Mouse (Mus musculus): ENCODE results near the gene A630023A22Rik.

Gene A630023A22Rik

DNA sequence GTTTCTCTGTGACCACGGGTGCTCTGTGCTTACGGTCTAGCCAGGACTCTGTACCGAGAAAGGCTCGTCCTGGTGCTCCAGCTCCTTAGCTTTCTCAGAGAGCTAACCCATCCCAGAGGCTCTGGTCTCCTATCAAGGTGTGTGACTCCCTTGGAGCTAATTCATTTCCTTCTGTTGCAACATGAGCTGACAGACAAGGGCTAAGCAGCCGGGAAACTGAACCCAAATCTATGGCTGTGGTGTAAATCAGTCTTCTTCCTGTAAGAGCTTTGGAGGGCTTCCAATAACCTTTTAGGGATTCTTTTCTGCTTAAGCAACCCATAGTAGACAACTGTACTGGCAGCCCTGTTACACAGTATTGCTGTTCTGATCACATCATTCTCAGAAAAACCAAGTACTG, at the start of gene A630023A22Rik:
Gene A630023A22Rik, minus strand, starts transcription at position 154 of the 400 bp plus-strand sequence.
- no peak for DNase-seq

- DNase-seq: peak; percentile 55
Measured at GRCm38 (mm10) chr14:34152342-34152741, 49.8 kb upstream of the A630023A22Rik start, which contains the start of gene Npy4r. TSS of gene Npy4r (minus strand) at chr14:34152489.

DNA sequence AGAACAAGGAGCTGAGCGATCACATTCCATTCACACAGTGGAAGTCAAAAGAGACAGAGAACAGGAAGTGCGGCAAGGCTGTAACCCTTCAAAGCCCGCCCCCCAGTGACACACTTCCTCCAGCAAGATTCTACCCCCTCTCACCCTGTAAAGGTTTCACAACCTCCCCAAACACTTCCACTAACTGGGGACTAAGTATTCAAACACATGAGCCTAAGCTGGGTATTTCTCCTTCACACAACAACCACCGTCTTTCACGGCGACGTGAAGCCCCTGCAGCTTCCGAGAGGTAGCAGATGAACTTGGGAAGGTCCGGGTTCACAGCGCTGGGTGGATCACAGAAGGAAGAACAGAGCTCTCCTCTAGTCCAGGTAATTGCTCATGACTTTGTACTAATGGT, 40.4 kb upstream of the A630023A22Rik start:
- DNase-seq: no peak

- no peak for DNase-seq
Measured at GRCm38 (mm10) chr14:34142316-34142715, 39.8 kb upstream of the A630023A22Rik start.

DNA sequence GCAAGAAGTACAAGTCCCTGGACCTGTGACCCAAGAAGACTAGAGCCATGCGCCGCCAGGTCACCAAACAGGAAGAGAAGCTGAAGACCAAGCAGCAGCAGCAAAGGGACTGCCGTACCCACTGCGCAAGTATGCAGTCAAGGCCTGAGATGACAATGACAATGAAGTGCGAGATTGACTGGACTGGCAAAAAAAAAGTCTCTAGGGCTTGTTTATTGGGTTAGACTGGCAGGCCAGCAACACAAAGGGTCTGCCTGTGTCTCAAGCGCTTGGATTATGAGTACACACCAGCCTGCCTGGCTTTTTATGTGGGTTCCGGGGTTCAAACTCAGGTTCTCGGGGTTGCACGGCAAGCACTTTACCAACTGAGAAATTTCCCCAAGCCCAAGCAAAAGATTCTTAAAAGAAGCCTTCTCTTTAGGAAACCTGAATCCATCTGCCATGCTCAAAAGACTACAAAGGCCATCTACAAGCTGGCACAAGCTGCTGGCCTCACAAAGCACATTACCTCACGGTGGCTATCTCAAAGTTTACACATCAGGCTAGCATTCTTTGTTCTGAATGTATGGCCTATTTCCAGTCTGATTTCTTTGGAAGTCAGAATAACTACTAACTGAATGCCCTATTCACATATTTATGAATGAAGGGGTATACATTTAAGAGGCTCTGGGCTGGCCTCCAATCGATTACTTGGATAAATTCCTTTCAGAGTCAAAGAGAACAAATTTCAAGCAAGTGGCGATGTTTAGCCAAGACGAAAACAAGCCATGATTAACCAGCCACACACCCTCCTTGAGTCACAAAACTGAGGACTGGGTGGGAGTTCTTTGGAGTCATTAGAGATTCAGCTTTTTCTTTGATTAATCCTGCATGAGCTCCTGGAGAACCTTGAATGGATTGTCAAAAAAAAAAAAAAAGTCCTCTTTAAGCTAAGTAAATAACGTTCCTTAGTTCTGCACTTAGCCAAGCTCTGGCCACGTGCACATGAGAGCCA, 37.4 kb upstream of the A630023A22Rik start:
- no peak for DNase-seq

DNA sequence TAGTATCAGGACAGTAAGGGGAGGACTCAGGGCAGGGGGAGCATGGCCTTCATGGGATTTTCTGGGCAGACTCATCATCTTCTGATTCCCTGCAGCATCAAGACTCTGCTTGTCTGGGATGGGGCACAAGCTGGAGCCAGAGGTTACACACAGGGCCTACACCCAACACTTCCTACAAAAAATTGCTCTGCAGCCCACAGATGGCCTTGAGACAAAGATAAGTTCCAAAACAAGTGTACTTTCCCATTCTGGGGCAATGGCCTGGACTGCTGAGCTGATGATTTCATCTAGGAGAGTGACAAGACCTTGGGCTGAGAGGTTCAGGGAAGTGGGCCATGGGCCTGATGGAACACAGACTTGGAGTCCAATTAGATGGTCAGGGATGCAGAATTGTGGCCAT, 32.8 kb upstream of the A630023A22Rik start:
- DNase-seq: no peak

GRCm38 (mm10) chr14:34131216-34131615, 28.7 kb upstream of the A630023A22Rik start:
- DNase-seq: no peak

DNA sequence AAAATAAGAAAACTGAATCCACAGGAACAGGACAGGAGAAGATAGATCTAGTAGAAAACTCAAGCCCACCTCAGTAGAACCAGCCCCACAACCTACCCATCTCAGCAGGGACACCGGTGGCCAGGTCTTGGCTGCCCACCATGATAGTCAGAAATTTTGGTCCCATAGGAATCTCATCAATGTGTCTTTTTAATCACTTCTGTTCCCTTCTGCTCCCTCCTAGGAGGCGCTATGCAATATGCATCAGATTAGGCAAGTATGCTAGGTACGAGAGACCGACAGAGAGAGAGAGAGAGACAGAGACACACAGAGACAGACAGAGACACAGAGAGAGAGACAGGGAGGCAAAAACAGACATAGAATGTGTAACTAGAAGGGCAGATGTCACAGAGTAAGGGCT, 19.1 kb upstream of the A630023A22Rik start:
- DNase-seq: no peak

GRCm38 (mm10) chr14:34120923-34121351, 18.4 kb upstream of the A630023A22Rik start:
- DNase-seq: no peak

DNA sequence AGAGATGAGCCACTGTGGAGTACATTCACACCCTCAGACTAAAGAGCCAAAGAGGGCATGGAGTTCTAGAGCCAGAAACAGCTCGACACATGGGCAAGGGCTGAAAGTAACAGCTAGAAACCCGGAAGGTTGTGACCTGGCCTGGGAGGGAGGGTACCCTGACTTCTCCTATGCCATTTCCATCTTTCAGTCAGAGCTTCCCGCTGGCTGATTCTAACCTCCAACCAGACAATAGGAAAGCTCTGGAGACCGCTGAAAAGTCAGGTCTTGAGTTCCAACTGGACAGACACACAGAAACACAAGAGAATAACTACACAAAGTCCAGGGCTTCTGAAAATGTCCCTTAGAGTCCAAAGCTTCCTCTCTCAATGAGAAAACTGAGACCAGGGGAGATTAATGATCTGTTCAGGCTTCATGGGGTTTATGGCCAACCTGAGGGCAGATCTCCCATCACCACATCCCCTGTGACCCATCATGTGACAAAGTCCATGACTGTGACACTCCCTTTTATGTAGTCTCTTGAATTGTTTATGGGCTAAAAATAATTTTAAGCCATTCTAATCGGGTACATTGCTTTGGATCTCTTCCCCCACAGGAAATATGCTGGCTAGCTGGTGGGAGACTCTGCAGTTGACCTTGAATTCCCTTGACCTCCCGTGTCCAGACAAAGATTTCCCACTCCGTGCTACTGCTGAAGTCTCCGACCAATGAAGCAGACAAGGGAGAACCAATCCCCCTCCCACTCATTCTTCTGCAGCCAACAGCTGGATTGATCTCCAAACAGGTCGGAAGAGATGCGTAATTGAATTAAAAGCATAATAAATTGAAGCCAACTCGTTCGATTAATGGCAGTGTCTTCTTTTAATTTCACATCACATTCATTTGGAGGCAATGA, 17.7 kb upstream of the A630023A22Rik start:
- no peak for DNase-seq

- DNase-seq: no peak
Measured at GRCm38 (mm10) chr14:34119046-34119723, 16.6 kb upstream of the A630023A22Rik start.

DNA sequence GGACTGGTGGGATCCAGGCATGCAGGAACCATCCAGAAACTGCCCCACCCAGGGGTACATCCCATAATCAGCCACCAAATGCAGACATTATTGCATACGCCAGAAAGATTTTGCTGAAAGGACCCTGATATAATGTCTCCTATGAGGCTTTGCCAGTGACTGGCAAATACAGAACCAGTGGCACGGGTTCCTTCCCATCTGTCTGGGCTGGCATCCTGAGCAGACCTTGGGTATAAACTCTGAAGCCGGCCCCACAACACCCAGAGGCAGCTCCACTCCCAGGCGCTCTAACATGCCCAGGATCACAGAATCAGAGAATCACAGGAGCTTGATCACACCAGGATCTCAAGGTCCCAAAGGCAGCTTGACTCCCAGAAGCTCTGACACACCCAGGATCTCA, 11.8 kb upstream of the A630023A22Rik start:
- DNase-seq: no peak

DNA sequence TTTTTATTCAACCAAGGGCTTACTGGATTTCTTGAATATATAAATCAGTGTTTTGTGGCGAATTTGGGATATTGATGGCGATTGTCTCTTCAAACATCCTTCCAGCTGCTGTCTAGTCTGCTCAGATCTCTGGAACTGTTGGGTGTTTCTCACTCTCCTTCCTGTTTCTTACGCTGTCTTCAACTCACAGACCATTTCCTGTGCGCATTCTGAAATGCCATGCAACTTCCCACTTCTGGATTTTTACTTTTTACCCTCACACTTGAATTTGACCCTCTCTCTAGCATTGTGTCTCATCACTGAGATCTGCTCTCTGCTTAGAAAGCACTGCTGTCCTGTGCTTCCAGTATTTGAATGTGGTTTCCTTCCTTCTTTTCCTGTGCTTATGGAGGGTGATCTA, 5.0 kb upstream of the A630023A22Rik start:
- DNase-seq: no peak

DNA sequence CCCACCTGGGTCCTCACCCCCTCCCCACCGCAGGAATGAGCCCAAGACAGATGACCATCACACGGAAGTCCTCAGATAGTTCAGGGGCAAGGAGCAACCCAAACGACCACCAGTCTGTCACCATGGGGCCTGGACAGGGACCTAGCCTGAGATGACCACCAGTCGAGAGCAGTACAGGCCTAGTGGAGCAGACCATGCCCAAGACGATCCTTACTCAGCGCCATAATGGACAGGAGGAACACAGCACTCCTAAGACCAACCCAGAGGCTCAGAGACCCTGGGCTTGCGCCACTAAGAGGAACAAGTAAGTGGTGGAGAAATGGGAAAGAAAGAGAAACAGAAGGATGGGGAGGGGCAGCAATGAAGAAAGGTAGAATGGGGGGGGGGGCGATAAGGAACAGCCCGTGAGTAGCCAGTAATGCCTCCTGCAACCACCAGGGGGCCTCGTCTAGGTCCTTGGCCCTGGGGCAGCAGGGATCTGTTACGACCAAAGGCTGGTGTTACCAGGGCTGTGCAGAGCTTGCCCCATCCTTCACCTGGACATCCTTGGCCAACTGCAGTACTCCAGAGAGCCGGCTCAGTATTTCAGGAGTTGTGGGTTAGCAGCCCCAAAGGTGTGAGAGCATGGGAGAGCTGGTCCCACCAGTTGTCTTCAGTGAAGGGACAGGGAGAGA, 4.0 kb upstream of the A630023A22Rik start:
- peak in 1 of 2 experiments; percentile 53 for DNase-seq

- peak; percentile 36 to 75 for DNase-seq
Measured at GRCm38 (mm10) chr14:34104892-34105291, 2.3 kb upstream of the A630023A22Rik start.

DNA sequence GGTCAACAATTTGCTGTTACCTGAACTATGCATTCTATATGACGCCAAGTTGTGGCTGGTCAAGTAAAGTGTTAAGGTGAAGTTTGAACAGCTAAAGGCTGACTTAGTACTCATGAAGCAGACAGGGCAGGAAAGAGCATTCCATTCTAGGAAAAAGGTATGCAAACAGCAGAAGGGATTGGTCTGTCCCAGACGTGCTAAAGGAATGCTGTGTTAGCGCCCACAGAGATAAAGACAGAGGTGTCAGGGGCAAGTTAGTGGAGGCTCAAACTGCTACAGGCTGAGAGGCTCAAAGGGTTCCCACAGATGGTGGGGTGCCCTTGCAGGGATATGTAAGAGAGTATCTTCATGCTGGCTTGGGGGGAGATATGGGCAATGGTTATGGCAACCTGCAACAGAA, 1.3 kb upstream of the A630023A22Rik start:
- DNase-seq: no peak

DNA sequence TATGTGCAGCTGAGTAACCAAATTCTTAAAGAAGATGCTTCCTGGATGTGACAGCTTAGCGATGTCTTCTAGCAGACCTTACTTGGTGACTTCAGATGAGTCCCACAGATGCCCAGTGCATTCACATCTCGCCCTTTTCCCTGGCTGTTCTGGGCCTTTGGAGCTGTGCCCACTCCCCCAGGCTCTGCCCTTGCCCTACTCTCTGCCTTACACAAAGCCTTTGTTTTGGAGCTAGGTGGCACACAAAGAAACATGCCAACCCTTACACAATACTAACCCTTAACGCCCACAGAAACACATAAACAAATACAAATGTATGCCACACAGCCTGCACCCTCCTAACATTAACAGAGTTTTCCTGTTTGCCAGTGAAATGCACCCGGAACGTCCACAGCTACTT, 6.4 kb downstream of the A630023A22Rik start:
- no peak for DNase-seq

- DNase-seq: no peak
Measured at GRCm38 (mm10) chr14:34092856-34093255, 9.7 kb downstream of the A630023A22Rik start.

GRCm38 (mm10) chr14:34091475-34091874, 11.1 kb downstream of the A630023A22Rik start:
- DNase-seq: no peak

DNA sequence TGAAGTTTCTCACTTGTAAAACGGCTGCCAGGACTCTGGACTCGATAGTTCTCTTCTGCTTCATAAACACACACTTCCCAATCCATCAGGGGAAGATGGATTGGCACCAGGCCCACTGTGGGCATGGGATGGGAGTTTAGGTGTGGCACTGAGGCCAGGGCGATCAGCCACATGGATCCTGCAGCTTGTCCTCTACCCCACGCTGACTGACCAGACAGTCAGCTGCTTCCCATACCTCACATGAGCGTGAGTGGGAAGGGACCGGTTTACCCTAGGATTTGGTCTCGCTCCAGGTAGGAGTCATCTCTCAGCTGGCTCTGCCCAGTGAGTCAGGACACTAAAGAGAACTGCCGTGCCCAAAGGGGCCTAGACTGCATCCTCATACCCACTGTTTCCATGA, 12.8 kb downstream of the A630023A22Rik start:
- DNase-seq: no peak

- no peak for DNase-seq
Measured at GRCm38 (mm10) chr14:34087856-34088398, 14.6 kb downstream of the A630023A22Rik start.

GRCm38 (mm10) chr14:34086806-34087205, 15.7 kb downstream of the A630023A22Rik start:
- DNase-seq: no peak

All from kidney, adult 8-10 months (tissue).